Mouse (Mus musculus): ENCODE measurements around the gene 9530003J23Rik. TPM values are rescaled to one million over a fixed set of nuclear protein-coding genes. Genes with fewer than 3 reads are reported as not detected.
A peak's percentile ranks its signal among the peaks of the same experiment; 100 is the strongest.
"Not testable (repeated sequence)": the region's sequence is repeated elsewhere in the genome, so short reads cannot be mapped to it uniquely, and the experiment has no call there.

The 9530003J23Rik gene
- polyA plus RNA-seq, 1 experiment from 2014 or later = not detected

GRCm38 (mm10) chr10:117282049-117282448 lies 43.5 kb upstream of the 9530003J23Rik start, which contains the start of gene Lyz2:
Gene Lyz2, minus strand, starts transcription at chr10:117282321.
- Histone ChIP-seq H3K4me3 (ENCODE audit: low read depth, low read length) (no peak within 1 kb of the TSS), H3K36me3 (ENCODE audit: control insufficient read depth, insufficient read depth, low read length) (no peaks in the 10 kb centered on the region), H3K27ac (ENCODE audit: low read depth) (peak within 1 kb of the TSS; percentile 63), H3K9me3 (ENCODE audit: control insufficient read depth, low read length) (no peaks in the 10 kb centered on the region), H3K9ac (ENCODE audit: low read length) (no peak within 1 kb of the TSS), H3K27me3 (replicated peaks; ENCODE audit: control insufficient read depth, insufficient read depth, low read length) (no peaks in the 10 kb centered on the region), H3K4me1 (replicated peaks; ENCODE audit: control insufficient read depth, insufficient read depth, low read length) (no peaks in the 10 kb centered on the region; the same call in 1 of the 2 replicates), H3K4me2 (ENCODE audit: low read length) (peak within 1 kb of the TSS; percentile 14; the same call in 1 of the 2 replicates)
- WGBS = 40% methylated on average over 4 of the region's 4 CpGs
- ATAC-seq (replicated peaks; ENCODE audit: low FRiP score, low TSS enrichment, low read depth) = peak; percentile 90
- no peak for DNase-seq (ENCODE audit: low spot score)

GRCm38 (mm10) chr10:117281381-117281920 lies 42.9 kb upstream of the 9530003J23Rik start:
- WGBS = 79% methylated on average over 7 of the region's 7 CpGs
- H3K27ac ChIP-seq (ENCODE audit: low read depth) = peak overlapping the region; percentile 63; the same call in 1 of the 2 replicates
- no peak overlapping the region for H3K9ac ChIP-seq (ENCODE audit: low read length)
- DNase-seq (ENCODE audit: low spot score) (no peak), ATAC-seq (replicated peaks; ENCODE audit: low FRiP score, low TSS enrichment, low read depth) (no peak)
- peak overlapping the region; percentile 14; the same call in 1 of the 2 replicates for H3K4me2 ChIP-seq (ENCODE audit: low read length)
- H3K4me3 ChIP-seq (ENCODE audit: low read depth, low read length) = no peak overlapping the region
- no peaks in the 10 kb centered on the region; the same call in 1 of the 2 replicates for H3K4me1 ChIP-seq (replicated peaks; ENCODE audit: control insufficient read depth, insufficient read depth, low read length)
- no peaks in the 10 kb centered on the region for H3K27me3 ChIP-seq (replicated peaks; ENCODE audit: control insufficient read depth, insufficient read depth, low read length)
- H3K9me3 ChIP-seq (ENCODE audit: control insufficient read depth, low read length) = no peaks in the 10 kb centered on the region
- H3K36me3 ChIP-seq (ENCODE audit: control insufficient read depth, insufficient read depth, low read length) = no peaks in the 10 kb centered on the region

- H3K27me3 ChIP-seq (replicated peaks; ENCODE audit: control insufficient read depth, insufficient read depth, low read length) = no peaks in the 10 kb centered on the region
- ATAC-seq (replicated peaks; ENCODE audit: low FRiP score, low TSS enrichment, low read depth) (no peak), DNase-seq (ENCODE audit: low spot score) (no peak)
- H3K4me1 ChIP-seq (replicated peaks; ENCODE audit: control insufficient read depth, insufficient read depth, low read length) = no peaks in the 10 kb centered on the region; the same call in 1 of the 2 replicates
- no peak overlapping the region for H3K4me3 ChIP-seq (ENCODE audit: low read depth, low read length)
- WGBS = 84% methylated on average over 1 of the region's 1 CpGs
- H3K9ac ChIP-seq (ENCODE audit: low read length) = no peak overlapping the region
- H3K9me3 ChIP-seq (ENCODE audit: control insufficient read depth, low read length) = no peaks in the 10 kb centered on the region
- no peaks in the 10 kb centered on the region for H3K36me3 ChIP-seq (ENCODE audit: control insufficient read depth, insufficient read depth, low read length)
- H3K27ac ChIP-seq (ENCODE audit: low read depth) = no peak overlapping the region
- H3K4me2 ChIP-seq (ENCODE audit: low read length) = no peak overlapping the region
These were observed 41.5 kb upstream of the 9530003J23Rik start for GRCm38 (mm10) chr10:117280000-117280399.

GRCm38 (mm10) chr10:117278510-117278909 lies 40.0 kb upstream of the 9530003J23Rik start:
- ATAC-seq (replicated peaks; ENCODE audit: low FRiP score, low TSS enrichment, low read depth); H3K36me3 ChIP-seq (ENCODE audit: control insufficient read depth, insufficient read depth, low read length); H3K27ac ChIP-seq (ENCODE audit: low read depth); H3K4me2 ChIP-seq (ENCODE audit: low read length); H3K4me1 ChIP-seq (replicated peaks; ENCODE audit: control insufficient read depth, insufficient read depth, low read length); H3K9me3 ChIP-seq (ENCODE audit: control insufficient read depth, low read length); DNase-seq (ENCODE audit: low spot score); H3K27me3 ChIP-seq (replicated peaks; ENCODE audit: control insufficient read depth, insufficient read depth, low read length); H3K4me3 ChIP-seq (ENCODE audit: low read depth, low read length); H3K9ac ChIP-seq (ENCODE audit: low read length): not testable (repeated sequence)
- WGBS = 62% methylated on average over 2 of the region's 2 CpGs

GRCm38 (mm10) chr10:117277779-117278178 lies 39.3 kb upstream of the 9530003J23Rik start:
- not testable (repeated sequence) for H3K9me3 ChIP-seq (ENCODE audit: control insufficient read depth, low read length); ATAC-seq (replicated peaks; ENCODE audit: low FRiP score, low TSS enrichment, low read depth); H3K4me3 ChIP-seq (ENCODE audit: low read depth, low read length); DNase-seq (ENCODE audit: low spot score); H3K36me3 ChIP-seq (ENCODE audit: control insufficient read depth, insufficient read depth, low read length); H3K4me1 ChIP-seq (replicated peaks; ENCODE audit: control insufficient read depth, insufficient read depth, low read length); H3K9ac ChIP-seq (ENCODE audit: low read length); H3K27me3 ChIP-seq (replicated peaks; ENCODE audit: control insufficient read depth, insufficient read depth, low read length); H3K4me2 ChIP-seq (ENCODE audit: low read length); H3K27ac ChIP-seq (ENCODE audit: low read depth)
- WGBS = 81% methylated on average over 9 of the region's 9 CpGs

GRCm38 (mm10) chr10:117275681-117276369 lies 37.3 kb upstream of the 9530003J23Rik start:
- Histone ChIP-seq H3K9me3 (ENCODE audit: control insufficient read depth, low read length) (no peaks in the 10 kb centered on the region), H3K36me3 (ENCODE audit: control insufficient read depth, insufficient read depth, low read length) (no peaks in the 10 kb centered on the region), H3K9ac (ENCODE audit: low read length) (no peak overlapping the region), H3K27me3 (replicated peaks; ENCODE audit: control insufficient read depth, insufficient read depth, low read length) (no peaks in the 10 kb centered on the region), H3K27ac (ENCODE audit: low read depth) (no peak overlapping the region), H3K4me2 (ENCODE audit: low read length) (no peak overlapping the region), H3K4me3 (ENCODE audit: low read depth, low read length) (no peak overlapping the region), H3K4me1 (replicated peaks; ENCODE audit: control insufficient read depth, insufficient read depth, low read length) (no peaks in the 10 kb centered on the region)
- no peak for ATAC-seq (replicated peaks; ENCODE audit: low FRiP score, low TSS enrichment, low read depth)
- WGBS = 84% methylated on average over 10 of the region's 10 CpGs
- DNase-seq (ENCODE audit: low spot score) = no peak

GRCm38 (mm10) chr10:117274645-117275044 lies 36.1 kb upstream of the 9530003J23Rik start:
- H3K27ac ChIP-seq (ENCODE audit: low read depth); H3K9ac ChIP-seq (ENCODE audit: low read length); DNase-seq (ENCODE audit: low spot score); H3K36me3 ChIP-seq (ENCODE audit: control insufficient read depth, insufficient read depth, low read length); H3K9me3 ChIP-seq (ENCODE audit: control insufficient read depth, low read length); H3K4me1 ChIP-seq (replicated peaks; ENCODE audit: control insufficient read depth, insufficient read depth, low read length); ATAC-seq (replicated peaks; ENCODE audit: low FRiP score, low TSS enrichment, low read depth); H3K4me2 ChIP-seq (ENCODE audit: low read length); H3K27me3 ChIP-seq (replicated peaks; ENCODE audit: control insufficient read depth, insufficient read depth, low read length); H3K4me3 ChIP-seq (ENCODE audit: low read depth, low read length): not testable (repeated sequence)
- 75% methylated on average over 2 of the region's 7 CpGs for WGBS

- Histone ChIP-seq H3K27ac (ENCODE audit: low read depth) (no peak overlapping the region), H3K36me3 (ENCODE audit: control insufficient read depth, insufficient read depth, low read length) (no peaks in the 10 kb centered on the region), H3K4me2 (ENCODE audit: low read length) (no peak overlapping the region), H3K4me3 (ENCODE audit: low read depth, low read length) (no peak overlapping the region), H3K9ac (ENCODE audit: low read length) (no peak overlapping the region), H3K9me3 (ENCODE audit: control insufficient read depth, low read length) (no peaks in the 10 kb centered on the region), H3K4me1 (replicated peaks; ENCODE audit: control insufficient read depth, insufficient read depth, low read length) (no peaks in the 10 kb centered on the region), H3K27me3 (replicated peaks; ENCODE audit: control insufficient read depth, insufficient read depth, low read length) (no peaks in the 10 kb centered on the region)
- ATAC-seq (replicated peaks; ENCODE audit: low FRiP score, low TSS enrichment, low read depth) (no peak), DNase-seq (ENCODE audit: low spot score) (no peak)
These were observed 33.5 kb upstream of the 9530003J23Rik start for GRCm38 (mm10) chr10:117272023-117272422.

GRCm38 (mm10) chr10:117259870-117260269 lies 21.4 kb upstream of the 9530003J23Rik start:
- ATAC-seq (replicated peaks; ENCODE audit: low FRiP score, low TSS enrichment, low read depth) = no peak
- Histone ChIP-seq H3K4me2 (ENCODE audit: low read length) (no peak overlapping the region), H3K4me1 (replicated peaks; ENCODE audit: control insufficient read depth, insufficient read depth, low read length) (no peaks in the 10 kb centered on the region)

More at GRCm38 (mm10) chr10:117259870-117260269, 21.4 kb upstream of the 9530003J23Rik start:
- Histone ChIP-seq H3K4me3 (ENCODE audit: low read depth, low read length) (no peak overlapping the region), H3K36me3 (ENCODE audit: control insufficient read depth, insufficient read depth, low read length) (no peaks in the 10 kb centered on the region), H3K9me3 (ENCODE audit: control insufficient read depth, low read length) (peaks cover 4% of the 10 kb centered on the region; the same call in 1 of the 2 replicates), H3K27ac (ENCODE audit: low read depth) (no peak overlapping the region), H3K9ac (ENCODE audit: low read length) (no peak overlapping the region), H3K27me3 (replicated peaks; ENCODE audit: control insufficient read depth, insufficient read depth, low read length) (no peaks in the 10 kb centered on the region)
- no peak for DNase-seq (ENCODE audit: low spot score)

Data from intestine, embryonic 14.5 days (tissue).